Mouse (Mus musculus) limb, embryonic 10.5 days (tissue): ENCODE results near the gene Aqp2. TPM values are rescaled to one million over a fixed set of nuclear protein-coding genes. Genes with fewer than 3 reads are reported as not detected.
A peak's percentile ranks its signal among the peaks of the same experiment; 100 is the strongest.

Experiments used
- DNase-seq: peaks from one replicate; pipeline ENCODE4 v3.0.0-alpha.2; 2017; ENCODE audit warnings: low spot score
- H3K27ac ChIP-seq: fragments of 300-500 bp; sonication (generic); 2 replicates; pipeline ENCODE4 v1.5.1; 2016; ENCODE audit warnings: mild to moderate bottlenecking
- H3K27me3 ChIP-seq: fragments of 300-500 bp; sonication (generic); 2 replicates; pipeline ENCODE4 v1.6.1; 2016; ENCODE audit warnings: low read depth, mild to moderate bottlenecking; ENCODE audit not compliant: poor library complexity, severe bottlenecking
- H3K36me3 ChIP-seq: fragments of 300-500 bp; sonication (generic); 2 replicates; pipeline ENCODE4 v1.6.1; 2016; ENCODE audit warnings: mild to moderate bottlenecking, moderate library complexity
- H3K4me1 ChIP-seq: fragments of 300-500 bp; sonication (generic); 2 replicates; pipeline ENCODE4 v1.6.1; 2016
- H3K4me3 ChIP-seq: fragments of 300-500 bp; sonication (generic); 2 replicates; pipeline ENCODE4 v1.5.1; 2016; ENCODE audit warnings: mild to moderate bottlenecking, moderate library complexity
- H3K9me3 ChIP-seq: fragments of 300-500 bp; sonication (generic); replicated peaks from 2 replicates; pipeline ENCODE4 v1.6.1; 2016; ENCODE audit warnings: mild to moderate bottlenecking
- WGBS: fragments of 180-500 bp; shearing (Covaris S2); methylation state at CpG from one replicate; pipeline ENCODE4 v1.1.7; 2016; 5-methylcytosine and 5-hydroxymethylcytosine counted together
- polyA plus RNA-seq: library from polyadenylated mRNA; unstranded; fragments of >200 nt; fragmentation: Nextera tagmentation; extraction: Ambion mirVana; gene quantifications from 2 replicates; pipeline ENCODE4 v1.2.1, GENCODE M21; 2016

Gene Aqp2
- not detected in 2 replicates for polyA plus RNA-seq

DNA sequence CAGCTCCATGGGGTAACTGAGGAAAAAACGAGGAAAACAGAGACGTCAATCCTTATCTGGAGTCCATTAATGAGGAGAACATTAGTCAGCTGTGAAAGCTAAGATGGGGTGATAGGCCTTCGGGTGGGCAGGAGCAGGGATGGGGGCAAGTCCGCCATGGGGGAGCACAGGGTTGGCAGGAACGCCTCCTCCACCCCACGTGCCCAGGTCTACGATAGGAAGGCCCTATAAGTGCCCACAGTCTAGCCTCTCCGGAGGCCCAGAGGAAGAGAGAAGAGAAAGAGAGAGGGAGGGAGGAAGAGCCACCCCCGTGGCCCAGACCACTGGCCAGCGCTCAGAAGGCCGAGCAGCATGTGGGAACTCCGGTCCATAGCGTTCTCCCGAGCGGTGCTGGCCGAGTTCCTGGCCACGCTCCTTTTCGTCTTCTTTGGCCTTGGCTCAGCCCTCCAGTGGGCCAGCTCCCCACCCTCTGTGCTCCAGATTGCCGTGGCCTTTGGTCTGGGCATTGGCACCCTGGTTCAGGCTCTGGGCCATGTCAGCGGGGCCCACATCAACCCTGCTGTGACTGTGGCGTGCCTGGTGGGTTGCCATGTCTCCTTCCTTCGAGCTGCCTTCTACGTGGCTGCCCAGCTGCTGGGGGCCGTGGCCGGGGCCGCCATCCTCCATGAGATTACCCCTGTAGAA is at the start of gene Aqp2:
Gene Aqp2, plus strand, starts transcription at position 254 of the 684 bp plus-strand sequence.
- H3K9me3 ChIP-seq, result no peaks in the 10 kb centered on the region
- no peak within 1 kb of the TSS for H3K27ac ChIP-seq
- no peak for DNase-seq
- H3K36me3 ChIP-seq, result no peaks in the 10 kb centered on the region
- 84% methylated on average over 26 of the region's 26 CpGs for WGBS
- H3K4me3 ChIP-seq, result no peak within 1 kb of the TSS
- H3K27me3 ChIP-seq, result peaks cover 74% of the 10 kb centered on the region
- peaks cover 6% of the 10 kb centered on the region for H3K4me1 ChIP-seq

DNA sequence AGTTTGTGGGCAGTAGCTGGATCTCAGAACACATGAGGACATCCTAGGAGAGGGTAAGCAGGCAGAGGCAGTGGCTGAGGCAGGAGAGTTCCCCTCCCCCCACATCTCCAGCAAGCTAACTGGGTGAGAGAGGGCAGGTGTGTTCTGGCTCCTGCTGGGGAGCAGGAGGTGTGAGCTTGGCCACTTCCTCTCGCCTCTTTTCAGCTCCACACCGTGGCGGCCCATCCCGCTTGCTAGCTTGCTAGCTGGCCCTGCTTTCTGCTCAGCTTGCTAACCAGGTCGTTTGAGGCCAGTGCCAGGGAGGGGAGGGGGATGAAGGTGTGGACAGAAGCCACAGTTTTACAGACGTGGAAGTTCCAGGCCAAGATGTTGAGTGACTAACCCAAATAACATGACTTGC is 47.7 kb upstream of the Aqp2 start:
- peak overlapping the region; percentile 56; the same call in 1 of the 2 replicates for H3K27ac ChIP-seq
- peaks cover 42% of the 10 kb centered on the region for H3K27me3 ChIP-seq
- no peak overlapping the region for H3K4me3 ChIP-seq
- WGBS, result 17% methylated on average over 6 of the region's 6 CpGs
- H3K9me3 ChIP-seq, result no peaks in the 10 kb centered on the region
- peaks cover 26% of the 10 kb centered on the region for H3K4me1 ChIP-seq
- DNase-seq, result no peak
- no peaks in the 10 kb centered on the region for H3K36me3 ChIP-seq

DNA sequence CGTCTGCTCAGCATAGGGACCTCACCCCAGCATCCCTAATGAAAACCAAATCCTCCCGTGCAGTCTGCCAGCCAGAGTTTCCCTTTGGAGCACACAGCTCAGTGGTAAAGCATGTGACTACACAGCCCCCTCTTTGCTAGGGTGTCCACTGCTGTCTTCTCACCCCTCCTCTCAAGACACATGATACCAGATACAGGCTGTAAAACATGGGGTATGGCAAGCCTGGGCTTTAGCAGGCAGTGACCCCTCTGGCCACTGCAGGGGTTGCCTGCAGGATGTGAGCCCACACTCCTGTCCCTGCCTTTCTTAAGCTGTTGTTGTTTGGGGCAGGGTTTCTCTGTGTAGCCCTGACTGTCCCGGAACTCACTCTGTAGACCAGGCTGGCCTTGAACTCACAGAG is 46.8 kb upstream of the Aqp2 start:
- 52% methylated on average over 3 of the region's 3 CpGs for WGBS
- Histone ChIP-seq H3K4me1 (peaks cover 30% of the 10 kb centered on the region), H3K36me3 (no peaks in the 10 kb centered on the region), H3K27ac (no peak overlapping the region), H3K9me3 (no peaks in the 10 kb centered on the region), H3K27me3 (peaks cover 41% of the 10 kb centered on the region), H3K4me3 (no peak overlapping the region)
- no peak for DNase-seq

DNA sequence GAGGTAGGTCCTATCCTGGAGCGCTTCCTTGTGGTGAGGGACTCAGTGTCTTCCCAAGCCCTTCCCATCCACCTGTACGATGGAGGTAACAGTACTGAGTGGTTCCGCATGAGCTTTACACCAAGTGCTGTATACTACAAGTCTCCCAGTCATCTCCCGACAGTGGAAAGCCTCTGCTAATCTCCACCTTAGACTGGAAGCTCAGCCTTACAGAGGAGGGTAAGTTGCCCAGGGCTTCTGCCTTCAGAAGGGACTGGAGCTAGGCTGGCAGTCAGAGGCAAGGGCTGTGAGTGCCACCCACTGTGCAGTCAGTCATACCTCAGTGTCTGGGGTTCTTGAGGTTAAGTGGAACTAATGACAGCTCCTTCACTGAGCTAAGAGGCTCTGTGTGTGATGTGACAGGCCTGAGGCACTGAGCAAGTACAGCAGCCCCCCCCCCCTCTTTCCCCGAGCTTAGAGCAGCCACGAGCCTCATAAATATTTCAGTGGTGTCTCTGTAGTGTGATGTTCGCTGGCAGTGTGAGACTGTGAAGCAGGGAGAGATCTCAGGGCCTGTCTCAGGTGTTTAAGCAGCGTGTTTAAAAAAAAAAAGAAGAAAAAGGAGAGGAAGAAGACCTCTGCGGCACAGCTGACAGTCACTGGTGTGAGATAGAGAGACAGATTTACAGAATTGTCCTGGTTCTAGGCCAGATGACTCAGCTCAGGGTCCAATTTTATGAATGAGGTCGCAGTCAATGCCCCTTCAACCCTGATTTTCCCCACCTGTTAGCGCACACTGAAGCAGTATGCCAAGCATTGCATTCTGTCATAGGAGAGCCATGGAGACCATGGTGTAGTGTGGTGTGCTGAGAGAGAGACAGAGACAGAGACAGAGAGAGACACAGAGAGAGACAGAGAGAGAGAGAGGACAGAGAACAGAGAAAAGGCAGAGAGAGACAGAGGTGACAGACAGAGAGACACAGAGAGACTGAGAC is 41.7 kb upstream of the Aqp2 start:
- 55% methylated on average over 11 of the region's 11 CpGs for WGBS
- Histone ChIP-seq H3K4me1 (peaks cover 8% of the 10 kb centered on the region; the same call in 1 of the 2 replicates), H3K4me3 (no peak overlapping the region), H3K36me3 (no peaks in the 10 kb centered on the region), H3K27ac (no peak overlapping the region), H3K27me3 (0 out of 2 replicates have a peak, but pooled peaks cover 11% of the 10 kb centered on the region), H3K9me3 (no peaks in the 10 kb centered on the region)
- DNase-seq, result no peak

DNA sequence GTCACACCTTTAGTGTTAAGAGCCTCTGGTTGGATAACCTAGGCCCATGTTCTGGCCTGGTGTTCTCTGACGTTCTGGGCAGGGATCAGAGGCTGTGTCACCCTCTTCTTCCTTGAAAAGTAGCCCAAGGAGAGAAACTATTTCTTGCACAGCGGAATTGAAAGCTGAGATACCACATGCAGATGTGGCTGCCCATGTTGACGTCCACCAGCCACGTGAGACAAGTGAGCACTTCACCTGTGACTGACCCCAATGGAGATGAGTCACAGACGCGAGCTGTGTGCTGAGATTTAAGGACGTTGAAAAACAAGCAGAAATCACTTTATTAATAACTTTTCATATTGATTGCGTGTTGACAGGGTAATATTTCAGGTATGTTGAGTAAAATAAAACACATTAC is 39.0 kb upstream of the Aqp2 start:
- Histone ChIP-seq H3K27me3 (peaks cover 36% of the 10 kb centered on the region), H3K9me3 (no peaks in the 10 kb centered on the region), H3K4me3 (no peak overlapping the region), H3K36me3 (no peaks in the 10 kb centered on the region), H3K27ac (no peak overlapping the region), H3K4me1 (peaks cover 13% of the 10 kb centered on the region; the same call in 1 of the 2 replicates)
- WGBS, result 71% methylated on average over 8 of the region's 8 CpGs
- no peak for DNase-seq

DNA sequence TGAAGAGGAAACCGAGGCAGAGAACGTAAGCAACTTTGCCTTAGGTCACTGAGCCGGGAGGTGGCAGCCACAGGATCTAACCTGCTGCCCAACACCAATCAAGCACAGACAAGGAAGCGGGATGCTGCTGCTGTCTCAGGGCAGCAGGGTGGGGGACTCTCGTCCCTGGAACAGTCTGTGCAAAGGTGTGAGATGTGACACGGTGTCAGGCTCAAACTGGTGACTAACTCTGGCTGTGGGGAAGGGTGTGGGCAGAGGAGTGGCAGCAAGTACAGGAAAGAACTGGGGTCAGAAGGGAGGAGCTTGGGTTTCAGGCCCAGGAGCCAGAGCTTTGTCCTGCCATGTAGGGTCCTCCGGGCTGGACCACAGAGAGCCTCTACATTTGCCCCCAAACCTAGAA is 34.8 kb upstream of the Aqp2 start:
- peaks cover 25% of the 10 kb centered on the region for H3K27me3 ChIP-seq
- H3K4me1 ChIP-seq, result peaks cover 20% of the 10 kb centered on the region; the same call in 1 of the 2 replicates
- 44% methylated on average over 7 of the region's 7 CpGs for WGBS
- DNase-seq, result no peak
- no peak overlapping the region for H3K4me3 ChIP-seq
- H3K36me3 ChIP-seq, result no peaks in the 10 kb centered on the region
- no peaks in the 10 kb centered on the region for H3K9me3 ChIP-seq
- H3K27ac ChIP-seq, result no peak overlapping the region

DNA sequence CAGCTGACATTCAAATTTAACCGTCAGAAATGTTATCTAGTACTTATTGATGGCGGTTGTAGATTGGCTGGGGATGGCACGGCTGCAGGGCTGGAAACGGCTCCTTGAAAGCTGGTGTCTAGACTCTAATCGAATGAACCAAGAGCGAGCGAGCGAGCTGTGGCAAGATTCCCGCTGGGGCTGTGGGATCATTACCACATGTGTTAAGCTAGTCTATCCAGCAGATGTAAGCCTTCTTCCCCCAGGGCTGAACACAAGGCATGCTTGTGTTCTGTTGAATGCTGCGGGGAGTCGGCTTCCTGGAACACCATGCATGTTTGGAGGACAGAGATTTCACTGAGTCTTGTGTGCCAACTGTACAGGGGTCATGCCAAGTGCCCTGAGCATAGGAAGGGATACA is 32.3 kb upstream of the Aqp2 start:
- 72% methylated on average over 11 of the region's 11 CpGs for WGBS
- no peaks in the 10 kb centered on the region for H3K36me3 ChIP-seq
- peak; percentile 46 for DNase-seq
- H3K4me3 ChIP-seq, result no peak overlapping the region
- no peak overlapping the region for H3K27ac ChIP-seq
- H3K4me1 ChIP-seq, result peaks cover 20% of the 10 kb centered on the region; the same call in 1 of the 2 replicates
- H3K9me3 ChIP-seq, result no peaks in the 10 kb centered on the region
- H3K27me3 ChIP-seq, result peaks cover 25% of the 10 kb centered on the region

DNA sequence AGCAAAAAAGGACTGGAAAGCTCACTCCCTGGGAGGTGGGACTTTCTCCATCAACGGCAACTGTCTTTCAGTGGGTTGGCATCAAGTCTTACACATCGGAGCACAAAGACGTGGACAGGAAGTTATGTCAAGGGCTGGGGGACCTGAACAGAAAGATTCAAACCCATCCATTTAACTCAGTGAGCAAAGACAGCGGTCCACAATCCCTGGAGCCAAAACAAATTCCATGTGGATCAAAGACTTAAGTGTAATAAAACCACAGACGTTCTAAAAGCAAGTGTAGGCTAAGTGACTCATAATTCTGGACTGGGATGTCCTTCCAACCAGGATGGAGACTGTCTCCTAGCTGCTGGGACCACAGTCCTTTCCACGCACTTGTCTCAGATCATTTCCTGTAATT is 31.1 kb upstream of the Aqp2 start:
- Histone ChIP-seq H3K9me3 (no peaks in the 10 kb centered on the region), H3K4me1 (peaks cover 20% of the 10 kb centered on the region; the same call in 1 of the 2 replicates), H3K27me3 (peaks cover 21% of the 10 kb centered on the region), H3K36me3 (no peaks in the 10 kb centered on the region), H3K4me3 (no peak overlapping the region), H3K27ac (0 out of 2 replicates have a peak overlapping the region, but pooled peaks have one; percentile 38)
- DNase-seq, result no peak
- WGBS, result 76% methylated on average over 6 of the region's 6 CpGs

DNA sequence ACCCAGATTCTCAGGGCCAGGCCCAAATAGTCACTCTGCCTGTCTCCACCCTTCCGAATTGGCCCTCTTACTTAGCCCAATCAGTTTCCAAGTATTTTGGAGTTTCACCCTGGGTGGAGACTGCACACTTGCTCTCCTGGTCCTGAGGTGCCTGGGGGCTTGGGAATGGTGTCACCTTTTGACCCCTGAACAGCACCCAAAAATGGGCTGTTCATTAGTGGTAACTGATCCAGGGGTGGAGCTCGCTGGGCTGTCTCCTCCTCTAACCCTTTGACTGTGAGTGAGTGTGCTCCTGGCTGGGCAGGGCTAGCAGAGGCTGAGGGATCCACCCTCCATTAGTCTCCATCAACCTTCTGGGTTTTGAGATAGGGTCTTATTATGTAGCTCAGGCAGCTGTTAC is 29.0 kb upstream of the Aqp2 start:
- Histone ChIP-seq H3K4me1 (peaks cover 24% of the 10 kb centered on the region), H3K27me3 (no peaks in the 10 kb centered on the region), H3K27ac (no peak overlapping the region), H3K9me3 (no peaks in the 10 kb centered on the region), H3K4me3 (no peak overlapping the region), H3K36me3 (no peaks in the 10 kb centered on the region)
- no peak for DNase-seq
- 45% methylated on average over 2 of the region's 2 CpGs for WGBS

DNA sequence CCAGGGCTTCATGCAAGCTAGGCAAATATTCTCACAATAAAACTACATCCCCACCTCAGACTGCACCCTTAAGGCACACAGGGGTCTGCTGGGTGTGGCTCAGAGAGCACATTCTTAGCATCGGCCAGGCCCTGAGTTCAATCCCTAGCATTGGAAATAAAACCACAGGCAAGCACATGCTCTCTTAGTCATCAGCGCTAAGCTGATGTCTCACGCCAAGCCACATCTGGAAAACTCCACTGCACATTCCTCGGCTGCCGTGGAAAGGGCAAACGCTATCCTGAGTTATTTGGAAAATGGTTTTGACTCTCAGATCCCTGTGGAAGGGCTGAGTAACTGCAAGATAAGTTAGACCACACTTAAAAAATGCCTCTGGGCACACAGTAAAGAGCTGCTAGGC is 25.1 kb upstream of the Aqp2 start:
- DNase-seq, result no peak
- no peaks in the 10 kb centered on the region for H3K36me3 ChIP-seq
- H3K27me3 ChIP-seq, result no peaks in the 10 kb centered on the region
- peaks cover 23% of the 10 kb centered on the region for H3K4me1 ChIP-seq
- WGBS, result 71% methylated on average over 6 of the region's 6 CpGs
- H3K9me3 ChIP-seq, result no peaks in the 10 kb centered on the region
- no peak overlapping the region for H3K27ac ChIP-seq
- H3K4me3 ChIP-seq, result no peak overlapping the region

DNA sequence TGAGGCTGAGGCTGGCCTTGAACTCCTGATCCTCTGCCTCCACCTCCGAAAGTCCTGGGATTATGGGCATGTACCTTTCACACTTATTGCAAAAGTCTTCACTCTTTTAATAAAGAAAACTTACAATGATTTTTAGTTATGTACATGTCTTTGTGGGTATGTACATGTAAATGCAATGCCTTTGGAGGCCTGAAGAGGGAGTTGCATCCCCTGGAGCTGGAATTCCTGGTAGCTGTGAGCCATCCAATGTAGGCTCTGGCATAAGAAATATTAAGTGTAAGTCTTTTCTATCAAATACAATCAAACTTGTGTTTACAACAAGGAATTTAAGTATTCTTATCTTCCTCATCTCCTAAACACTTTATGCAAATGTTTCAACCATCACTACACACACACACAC is 19.9 kb upstream of the Aqp2 start:
- no peak overlapping the region for H3K27ac ChIP-seq
- no peaks in the 10 kb centered on the region for H3K36me3 ChIP-seq
- H3K4me3 ChIP-seq, result no peak overlapping the region
- WGBS, result 93% methylated on average over 1 of the region's 1 CpGs
- no peaks in the 10 kb centered on the region for H3K9me3 ChIP-seq
- DNase-seq, result no peak
- peaks cover 18% of the 10 kb centered on the region for H3K4me1 ChIP-seq
- H3K27me3 ChIP-seq, result no peaks in the 10 kb centered on the region

DNA sequence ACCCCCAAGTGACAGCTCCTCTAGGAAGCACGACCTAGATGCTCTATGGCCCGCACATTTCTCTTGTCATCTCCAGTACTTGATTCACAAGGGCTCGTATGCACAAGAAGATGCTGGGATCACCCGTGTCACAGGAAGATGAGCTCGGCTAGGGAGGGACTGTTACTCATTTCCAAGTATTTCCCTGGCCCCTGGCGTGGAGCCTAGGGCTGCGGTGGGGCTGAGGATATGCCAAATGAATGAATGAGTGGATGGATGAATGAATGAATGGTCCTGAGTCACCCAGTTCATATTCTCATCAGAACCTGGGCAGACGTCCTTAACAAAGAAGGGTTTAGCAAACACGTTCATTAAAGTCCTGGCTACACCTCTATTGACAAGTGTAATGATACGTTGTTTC is 18.6 kb upstream of the Aqp2 start:
- no peak overlapping the region for H3K4me3 ChIP-seq
- H3K4me1 ChIP-seq, result peaks cover 13% of the 10 kb centered on the region
- H3K27ac ChIP-seq, result no peak overlapping the region
- WGBS, result 81% methylated on average over 10 of the region's 10 CpGs
- H3K36me3 ChIP-seq, result no peaks in the 10 kb centered on the region
- DNase-seq, result no peak
- H3K9me3 ChIP-seq, result no peaks in the 10 kb centered on the region
- H3K27me3 ChIP-seq, result no peaks in the 10 kb centered on the region

DNA sequence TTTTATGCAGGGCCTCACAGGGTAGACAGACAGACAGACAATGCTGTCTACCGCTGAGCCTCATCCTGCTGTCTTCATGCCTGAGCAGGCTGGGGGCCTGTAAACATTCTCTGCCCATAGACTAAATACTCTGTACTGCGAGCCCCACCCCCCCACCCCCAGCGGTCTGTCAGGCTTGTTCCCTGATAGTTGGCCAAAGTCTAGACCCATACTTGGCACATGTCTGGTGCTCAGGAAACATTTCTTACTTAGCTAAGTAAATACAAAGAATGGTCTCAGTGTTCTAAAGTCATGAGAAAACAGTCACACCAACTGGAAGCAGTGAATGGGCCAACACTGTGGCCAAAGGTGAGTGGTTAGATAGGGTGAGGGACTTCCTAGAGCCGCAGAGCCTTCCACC is 11.5 kb upstream of the Aqp2 start:
- peaks cover 6% of the 10 kb centered on the region; the same call in 1 of the 2 replicates for H3K4me1 ChIP-seq
- H3K36me3 ChIP-seq, result no peaks in the 10 kb centered on the region
- no peaks in the 10 kb centered on the region for H3K27me3 ChIP-seq
- H3K9me3 ChIP-seq, result no peaks in the 10 kb centered on the region
- H3K4me3 ChIP-seq, result no peak overlapping the region
- no peak overlapping the region for H3K27ac ChIP-seq
- DNase-seq, result no peak
- 89% methylated on average over 4 of the region's 4 CpGs for WGBS
